9 mouse cellular contexts compared by ENCODE assay signal in the genomic region with DNA sequence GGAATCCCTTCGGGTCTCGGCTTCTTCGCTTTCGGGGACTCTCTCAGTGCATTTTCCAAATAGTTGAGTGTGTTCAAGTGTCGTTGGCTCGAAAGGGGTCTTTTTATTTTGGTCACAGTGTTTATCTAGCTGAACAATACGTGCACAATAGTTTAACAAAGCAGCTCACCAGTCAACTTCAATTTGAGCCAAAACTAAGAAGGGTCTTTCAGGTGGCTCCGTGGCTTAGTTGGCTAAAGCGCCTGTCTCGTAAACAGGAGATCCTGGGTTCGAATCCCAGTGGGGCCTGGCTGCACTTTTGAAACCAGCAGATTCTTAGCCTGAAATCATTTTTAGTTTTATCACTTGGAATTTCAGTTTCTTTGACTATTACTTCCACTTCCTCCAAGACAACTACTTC. TPM values are rescaled to one million over a fixed set of nuclear protein-coding genes. Genes with fewer than 3 reads are reported as not detected.
DNase-seq lines count a peak whose midpoint lies in the region; ATAC-seq and TF ChIP-seq lines count a peak whose summit lies in the region.
"Had no signal": no experiment of that assay in that cellular context is flagged by ENCODE, and none has a peak within 500 bp of the region (broad histone marks: within the 10 kb centered on the region; RNA-seq: fewer than 3 reads in every experiment).

No protein-coding gene starts in this region.

- WGBS in heart, postnatal 0 days, result under 1% methylated on average over 11 of the region's 11 CpGs
- WGBS in liver, postnatal 0 days (ENCODE audit: insufficient replicate concordance), result 2% methylated on average over 11 of the region's 11 CpGs

- peak overlapping the region; percentile 24 for H3K4me3 ChIP-seq in heart, postnatal 0 days (ENCODE audit: low read depth, low read length)
- peak overlapping the region; percentile 37 for H3K4me3 ChIP-seq in liver, postnatal 0 days (ENCODE audit: low read depth, low read length)

- ATAC-seq in heart, postnatal 0 days (ENCODE audit: insufficient read depth, low read depth), result no peak
- no peak for ATAC-seq in liver, postnatal 0 days
- ATAC-seq in inflammation-experienced regulatory T-cells, adult 6 months, result no peak

- H3K27ac ChIP-seq in heart, postnatal 0 days (ENCODE audit: low read depth), result no peak overlapping the region
- H3K27ac ChIP-seq in liver, postnatal 0 days (ENCODE audit: low read depth), result no peak overlapping the region

- H3K27me3 ChIP-seq in heart, postnatal 0 days (ENCODE audit: control insufficient read depth, insufficient read depth, low read length), result peaks cover 24% of the 10 kb centered on the region
- no peaks in the 10 kb centered on the region for H3K27me3 ChIP-seq in liver, postnatal 0 days (ENCODE audit: insufficient read depth, low read length)

- H3K4me1 ChIP-seq in heart, postnatal 0 days (ENCODE audit: control insufficient read depth, insufficient read depth), result peaks cover 13% of the 10 kb centered on the region
- H3K4me1 ChIP-seq in liver, postnatal 0 days (ENCODE audit: insufficient read depth), result peaks cover 3% of the 10 kb centered on the region

- DNase-seq in cerebellum, postnatal 10 days, result peak; percentile 29 to 51
- no peak for DNase-seq in cerebellum, adult 11-12 months
- DNase-seq in right cerebral cortex, adult 18-20 months, result peak; percentile 45
- DNase-seq in right cerebral cortex, postnatal 36 days (ENCODE audit: low spot score in 2 of 2), result no peak
- DNase-seq in heart, postnatal 0 days (ENCODE audit: low spot score), result no peak
- DNase-seq in liver, postnatal 0 days, result no peak
- no peak for DNase-seq in spleen, postnatal 36 days (ENCODE audit: low spot score in 2 of 2)

- TF ChIP-seq CTCF in heart, postnatal 0 days (IDR thresholded peaks at IDR 0.05; ENCODE audit: low read depth), result no peak
- no peak for TF ChIP-seq CTCF in liver, postnatal 0 days (IDR thresholded peaks at IDR 0.05; ENCODE audit: low read depth)

- H3K4me2 ChIP-seq in heart, postnatal 0 days (ENCODE audit: low read depth, low read length), result peak overlapping the region; percentile 43
- H3K4me2 ChIP-seq in liver, postnatal 0 days (ENCODE audit: low read depth, low read length), result peak overlapping the region; percentile 68

- no peak for TF ChIP-seq EP300 in heart, postnatal 0 days (IDR thresholded peaks at IDR 0.05; ENCODE audit: low read depth)
- TF ChIP-seq EP300 in liver, postnatal 0 days (IDR thresholded peaks at IDR 0.05; ENCODE audit: low read depth), result no peak

- no peak overlapping the region for H3K9ac ChIP-seq in heart, postnatal 0 days (replicated peaks; ENCODE audit: low read depth, low read length)
- no peak overlapping the region; the same call in 1 of the 2 replicates for H3K9ac ChIP-seq in liver, postnatal 0 days (replicated peaks)

- H3K36me3 ChIP-seq in heart, postnatal 0 days (replicated peaks; ENCODE audit: control insufficient read depth, insufficient read depth, low read length), result no peaks in the 10 kb centered on the region
- H3K36me3 ChIP-seq in liver, postnatal 0 days (replicated peaks; ENCODE audit: insufficient read depth, low read length), result no peaks in the 10 kb centered on the region

- no peaks in the 10 kb centered on the region for H3K9me3 ChIP-seq in heart, postnatal 0 days (replicated peaks; ENCODE audit: control insufficient read depth, low read length)
- H3K9me3 ChIP-seq in liver, postnatal 0 days (ENCODE audit: low read length), result no peaks in the 10 kb centered on the region

RNA-seq across cellular contexts. Expression of a gene that starts 28.2 kb away (rescaled TPM):
- total RNA-seq in heart, postnatal 0 days (2014; rRNA removed; ENCODE audit: low replicate concordance), result not detected in 2 replicates
- not detected in 2 replicates for polyA plus RNA-seq in heart, postnatal 0 days (2015; fragmentation: Nextera tagmentation; extraction: Ambion mirVana)
- not detected in 2 replicates for polyA plus RNA-seq in liver, postnatal 0 days (2015; fragmentation: Nextera tagmentation; extraction: Ambion mirVana)
- not detected for polyA plus RNA-seq in inflammation-experienced regulatory T-cells, adult 6 months (2017; shearing (Covaris generic))
- total RNA-seq: layer of hippocampus, postnatal 10 days had no signal

RNA-seq across cellular contexts. Expression of a gene that starts 47.6 kb away (rescaled TPM):
- not detected in 2 replicates for total RNA-seq in heart, postnatal 0 days (2014; rRNA removed; ENCODE audit: low replicate concordance)
- polyA plus RNA-seq in heart, postnatal 0 days (2015; fragmentation: Nextera tagmentation; extraction: Ambion mirVana), result not detected in 2 replicates
- polyA plus RNA-seq in liver, postnatal 0 days (2015; fragmentation: Nextera tagmentation; extraction: Ambion mirVana), result 0.08 and 0.18 TPM in 2 replicates
- not detected for polyA plus RNA-seq in inflammation-experienced regulatory T-cells, adult 6 months (2017; shearing (Covaris generic))
- total RNA-seq: layer of hippocampus, postnatal 10 days had no signal

Comparison
In these comparisons a context has a peak if more than half of its experiments do, and no peak if none do; other contexts are left out.
1. DNase-seq: peak in cerebellum, postnatal 10 days (2 of 2) and right cerebral cortex, adult 18-20 months (single experiment); none in cerebellum, adult 11-12 months (single experiment), right cerebral cortex, postnatal 36 days (0 of 2), heart, postnatal 0 days (single experiment), liver, postnatal 0 days (single experiment) and spleen, postnatal 36 days (0 of 2).